Mouse (Mus musculus) forebrain, embryonic 16.5 days (tissue): ENCODE data around the gene Dnmt3l. TPM values are rescaled to one million over a fixed set of nuclear protein-coding genes. Genes with fewer than 3 reads are reported as not detected.

Experiments
- ATAC-seq: fragments of 200-750 bp; cut with Nextera tagmentation; 2 replicates; pipeline ENCODE4 v1.8.0; 2017; ENCODE audit warnings: mild to moderate bottlenecking, moderate library complexity
- H3K27ac ChIP-seq: fragments of 300-500 bp; sonication (generic); 2 replicates; pipeline ENCODE4 v1.5.1; 2014; ENCODE audit warnings: low read length, control low read depth
- H3K27me3 ChIP-seq: fragments of 300-500 bp; sonication (generic); replicated peaks from 2 replicates; pipeline ENCODE4 v1.6.1; 2014; ENCODE audit warnings: low read length; ENCODE audit not compliant: control insufficient read depth, insufficient read depth
- H3K36me3 ChIP-seq: fragments of 300-500 bp; sonication (generic); 2 replicates; pipeline ENCODE4 v1.6.1; 2014; ENCODE audit not compliant: control insufficient read depth, insufficient read depth
- H3K4me1 ChIP-seq: fragments of 300-500 bp; sonication (generic); replicated peaks from 2 replicates; pipeline ENCODE4 v1.6.1; 2014; ENCODE audit warnings: low read length; ENCODE audit not compliant: control insufficient read depth, insufficient read depth
- H3K4me2 ChIP-seq: fragments of 300-500 bp; sonication (generic); 2 replicates; pipeline ENCODE4 v1.6.1; 2014; ENCODE audit warnings: mild to moderate bottlenecking, low read length, control low read depth
- H3K4me3 ChIP-seq: fragments of 300-500 bp; sonication (generic); replicated peaks from 2 replicates; pipeline ENCODE4 v1.5.1; 2014; ENCODE audit warnings: mild to moderate bottlenecking, low read length, control low read depth
- H3K9ac ChIP-seq: fragments of 300-500 bp; sonication (generic); replicated peaks from 2 replicates; pipeline ENCODE4 v1.6.1; 2014; ENCODE audit warnings: low read depth, low read length, control low read depth
- H3K9me3 ChIP-seq: fragments of 300-500 bp; sonication (generic); 2 replicates; pipeline ENCODE4 v1.6.1; 2016; ENCODE audit warnings: low read length; ENCODE audit not compliant: control insufficient read depth
- WGBS: fragments of 180-500 bp; shearing (Covaris S2); extraction: QIAGEN DNeasy Blood & Tissue Kit; methylation state at CpG from one replicate; pipeline ENCODE4 v1.1.7; 2014; 5-methylcytosine and 5-hydroxymethylcytosine counted together
- polyA plus RNA-seq: library from polyadenylated mRNA; unstranded; fragments of >200 nt; fragmentation: Nextera tagmentation; extraction: Ambion mirVana; gene quantifications from 2 replicates; pipeline ENCODE4 v1.2.1, GENCODE M21; 2015

Gene Dnmt3l
- not detected in 2 replicates for polyA plus RNA-seq

DNA sequence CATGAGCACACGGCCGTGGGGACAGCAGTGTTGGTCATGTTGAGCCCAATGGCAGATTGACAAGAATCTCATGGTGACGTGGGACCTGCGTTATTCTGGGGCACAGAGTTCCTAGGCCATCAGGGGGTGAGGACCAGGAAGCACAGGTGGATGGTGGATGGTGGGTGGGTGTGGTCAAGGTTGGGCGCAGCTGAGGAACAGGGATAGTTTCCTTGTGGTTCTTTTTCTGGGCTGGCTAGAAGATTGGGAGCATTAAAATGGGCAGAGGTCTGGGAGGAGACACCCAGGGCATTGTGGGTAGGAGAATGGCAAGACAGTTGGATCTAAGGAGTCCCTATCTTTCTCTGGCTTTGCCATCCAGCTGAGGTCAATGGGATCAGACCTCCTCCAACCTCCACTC is at the start of gene Dnmt3l:
Dnmt3l (plus strand) TSS at position 301 of the 400 bp plus-strand sequence.
- 96% methylated on average over 5 of the region's 5 CpGs for WGBS
- Histone ChIP-seq H3K9ac (no peak within 1 kb of the TSS), H3K4me3 (no peak within 1 kb of the TSS), H3K36me3 (no peaks in the 10 kb centered on the region), H3K4me1 (peaks cover 8% of the 10 kb centered on the region), H3K27me3 (no peaks in the 10 kb centered on the region), H3K27ac (no peak within 1 kb of the TSS), H3K9me3 (no peaks in the 10 kb centered on the region), H3K4me2 (no peak within 1 kb of the TSS)
- ATAC-seq: no peak

DNA sequence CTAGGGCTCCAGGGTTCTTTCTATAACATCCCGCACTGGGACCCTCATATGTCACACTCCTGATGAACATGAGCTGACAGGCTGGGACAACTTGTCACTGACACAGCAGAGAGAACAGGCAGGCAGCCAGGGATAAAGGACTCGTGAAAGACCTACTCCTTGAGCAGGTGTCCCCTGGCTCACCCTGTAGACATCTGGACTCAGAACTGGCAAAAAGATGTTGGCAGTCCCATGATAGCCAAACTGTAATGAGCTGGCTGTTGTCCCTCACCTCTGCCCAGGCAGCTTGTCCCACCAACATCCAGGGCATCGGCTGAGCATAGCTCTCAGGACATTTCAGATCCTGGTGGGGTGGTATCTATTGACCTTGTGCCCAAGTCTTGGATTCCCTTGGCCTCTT is 46.1 kb upstream of the Dnmt3l start:
- no peak overlapping the region for H3K4me2 ChIP-seq
- H3K4me1 ChIP-seq: no peaks in the 10 kb centered on the region
- H3K9ac ChIP-seq: no peak overlapping the region
- ATAC-seq: no peak
- no peaks in the 10 kb centered on the region for H3K27me3 ChIP-seq
- peaks cover 34% of the 10 kb centered on the region for H3K36me3 ChIP-seq
- WGBS: 89% methylated on average over 3 of the region's 3 CpGs
- no peak overlapping the region for H3K4me3 ChIP-seq
- no peak overlapping the region for H3K27ac ChIP-seq
- H3K9me3 ChIP-seq: no peaks in the 10 kb centered on the region

DNA sequence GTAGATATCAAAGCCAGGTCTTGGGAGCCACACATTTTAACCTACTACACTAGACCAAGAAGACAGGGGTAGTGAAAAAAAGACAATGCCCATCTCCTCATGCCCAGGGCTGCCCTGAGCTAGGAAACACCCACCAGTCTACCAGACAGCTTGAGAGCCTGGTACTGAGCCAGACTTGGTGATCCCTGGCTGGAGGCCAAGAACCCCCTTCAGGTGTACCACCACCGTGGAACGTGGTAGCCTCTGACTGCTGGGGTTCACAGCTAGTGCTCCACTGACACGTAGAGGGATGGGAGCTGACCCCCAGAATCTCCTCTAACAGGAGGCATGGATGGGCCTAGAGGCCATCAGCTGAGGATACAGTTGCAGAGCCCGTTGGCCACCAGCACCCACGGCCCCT is 41.5 kb upstream of the Dnmt3l start:
- no peak overlapping the region for H3K9ac ChIP-seq
- peaks cover 22% of the 10 kb centered on the region for H3K36me3 ChIP-seq
- no peaks in the 10 kb centered on the region for H3K9me3 ChIP-seq
- WGBS: 95% methylated on average over 5 of the region's 5 CpGs
- no peaks in the 10 kb centered on the region for H3K4me1 ChIP-seq
- H3K4me2 ChIP-seq: no peak overlapping the region
- no peaks in the 10 kb centered on the region for H3K27me3 ChIP-seq
- H3K4me3 ChIP-seq: no peak overlapping the region
- ATAC-seq: no peak
- H3K27ac ChIP-seq: no peak overlapping the region

DNA sequence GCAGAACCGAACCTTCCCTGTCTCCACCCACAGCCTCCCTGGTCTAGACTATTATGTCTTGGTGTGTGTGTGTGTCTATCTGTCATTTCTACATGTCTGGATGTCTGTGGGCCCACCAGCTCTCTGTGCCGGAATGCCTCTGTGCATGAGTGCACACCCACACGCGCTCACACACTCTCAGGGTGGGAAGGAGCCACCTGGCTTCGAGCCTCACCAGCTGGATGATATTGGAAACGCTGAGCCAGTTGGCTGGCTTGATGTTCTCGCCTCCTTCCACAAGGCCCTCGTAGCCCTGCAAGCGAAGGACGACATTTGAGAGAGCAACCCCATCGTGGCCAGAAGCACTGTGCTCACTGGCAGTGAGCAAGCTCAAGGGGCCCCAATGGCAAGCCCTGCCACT is 40.0 kb upstream of the Dnmt3l start:
- no peak overlapping the region for H3K27ac ChIP-seq
- 84% methylated on average over 11 of the region's 11 CpGs for WGBS
- no peak overlapping the region for H3K4me3 ChIP-seq
- ATAC-seq: peak; percentile 19; the same call in 1 of the 2 replicates
- no peak overlapping the region for H3K9ac ChIP-seq
- no peaks in the 10 kb centered on the region for H3K9me3 ChIP-seq
- peaks cover 17% of the 10 kb centered on the region for H3K36me3 ChIP-seq
- H3K4me2 ChIP-seq: no peak overlapping the region
- H3K27me3 ChIP-seq: no peaks in the 10 kb centered on the region
- peaks cover 6% of the 10 kb centered on the region for H3K4me1 ChIP-seq

DNA sequence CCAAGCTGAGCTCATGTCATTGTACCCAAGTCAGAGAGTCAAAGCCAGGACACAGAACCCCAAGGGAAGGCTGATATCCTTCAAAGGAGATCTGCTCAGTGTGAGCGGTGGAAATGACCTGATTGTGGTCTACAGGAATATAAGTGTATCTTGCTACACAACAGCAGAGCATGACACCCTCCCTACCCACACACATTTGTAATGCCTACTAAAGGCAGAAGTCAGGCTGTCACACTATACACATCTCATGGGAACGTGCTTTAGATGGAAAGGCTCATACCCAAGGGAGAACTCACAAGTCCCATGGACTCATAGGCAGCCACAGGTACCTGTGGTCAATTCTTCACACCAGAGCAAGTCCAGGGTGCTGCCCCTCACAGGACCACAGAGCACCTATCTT is 39.4 kb upstream of the Dnmt3l start:
- Histone ChIP-seq H3K27me3 (no peaks in the 10 kb centered on the region), H3K36me3 (peaks cover 17% of the 10 kb centered on the region), H3K4me1 (peaks cover 11% of the 10 kb centered on the region), H3K9me3 (no peaks in the 10 kb centered on the region), H3K9ac (no peak overlapping the region), H3K4me2 (no peak overlapping the region), H3K4me3 (no peak overlapping the region), H3K27ac (no peak overlapping the region)
- ATAC-seq: no peak
- 90% methylated on average over 2 of the region's 2 CpGs for WGBS

DNA sequence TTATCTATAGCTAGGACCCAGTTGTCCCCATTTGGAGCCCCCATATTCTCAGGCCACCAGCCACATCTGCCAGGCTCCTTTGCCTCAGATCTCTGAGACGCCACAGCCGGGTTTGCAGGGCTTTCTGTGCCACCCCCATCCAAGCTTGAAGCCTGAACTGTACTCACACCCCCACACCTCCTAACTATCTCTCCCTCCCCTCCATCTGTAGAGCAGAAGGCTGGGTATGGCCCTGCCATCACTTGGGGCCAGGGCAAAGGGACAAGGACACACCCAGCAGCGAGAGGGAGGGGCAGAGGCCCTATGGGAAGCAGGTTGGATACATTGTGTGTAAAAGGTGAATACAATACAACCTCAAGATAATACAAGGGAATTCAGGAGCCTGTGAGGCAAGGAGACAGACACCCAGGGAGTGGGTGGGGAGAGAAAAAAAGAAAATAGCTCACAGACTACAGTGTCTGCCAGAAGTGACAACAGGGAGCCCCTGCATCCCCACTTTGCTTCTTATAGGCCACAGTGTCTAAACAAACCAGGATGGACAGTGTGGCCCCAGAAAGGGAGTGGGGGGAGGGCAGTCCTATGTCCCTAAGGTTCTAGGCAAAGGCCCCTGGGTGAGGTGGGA is 37.2 kb upstream of the Dnmt3l start:
- Histone ChIP-seq H3K9ac (no peak overlapping the region), H3K9me3 (no peaks in the 10 kb centered on the region), H3K4me1 (peaks cover 29% of the 10 kb centered on the region), H3K36me3 (peaks cover 12% of the 10 kb centered on the region), H3K4me3 (no peak overlapping the region), H3K4me2 (no peak overlapping the region), H3K27me3 (no peaks in the 10 kb centered on the region), H3K27ac (no peak overlapping the region)
- ATAC-seq: no peak
- WGBS: 88% methylated on average over 3 of the region's 3 CpGs

DNA sequence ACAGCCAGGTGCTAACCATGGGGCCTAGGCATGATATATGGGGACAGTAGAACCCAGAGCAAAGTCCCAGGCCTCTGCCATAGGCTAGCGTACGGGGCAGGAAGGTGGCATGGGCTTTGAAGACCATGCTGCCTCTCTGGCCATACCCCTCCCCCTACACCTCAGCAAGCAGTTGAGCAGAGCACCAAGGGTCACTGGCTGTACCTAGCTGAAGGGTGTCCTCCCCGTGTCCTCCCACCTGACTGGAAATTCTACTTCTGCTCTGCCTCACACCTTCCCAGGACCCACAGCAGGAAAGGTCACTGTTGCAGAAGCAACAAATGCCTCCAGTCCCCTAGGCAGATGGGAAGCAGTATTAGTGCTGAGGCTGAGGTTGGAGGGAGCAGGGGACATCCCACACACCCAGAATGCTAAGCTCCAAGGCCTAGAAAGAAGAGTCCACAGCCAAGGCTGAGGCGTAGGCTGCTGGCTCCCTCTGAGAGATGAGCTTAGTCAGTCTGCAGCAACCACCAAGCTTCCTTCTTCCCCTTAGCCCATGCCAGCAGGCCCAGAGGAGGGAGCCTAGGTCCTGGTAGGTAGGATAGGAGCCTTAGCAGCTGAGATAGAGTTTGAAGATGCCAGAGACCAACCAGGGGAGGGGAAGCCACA is 35.8 kb upstream of the Dnmt3l start:
- ATAC-seq: no peak
- no peaks in the 10 kb centered on the region for H3K27me3 ChIP-seq
- H3K9ac ChIP-seq: no peak overlapping the region
- 91% methylated on average over 4 of the region's 4 CpGs for WGBS
- no peaks in the 10 kb centered on the region for H3K9me3 ChIP-seq
- peaks cover 3% of the 10 kb centered on the region for H3K36me3 ChIP-seq
- H3K4me2 ChIP-seq: no peak overlapping the region
- no peak overlapping the region for H3K4me3 ChIP-seq
- H3K27ac ChIP-seq: no peak overlapping the region
- peaks cover 33% of the 10 kb centered on the region for H3K4me1 ChIP-seq

DNA sequence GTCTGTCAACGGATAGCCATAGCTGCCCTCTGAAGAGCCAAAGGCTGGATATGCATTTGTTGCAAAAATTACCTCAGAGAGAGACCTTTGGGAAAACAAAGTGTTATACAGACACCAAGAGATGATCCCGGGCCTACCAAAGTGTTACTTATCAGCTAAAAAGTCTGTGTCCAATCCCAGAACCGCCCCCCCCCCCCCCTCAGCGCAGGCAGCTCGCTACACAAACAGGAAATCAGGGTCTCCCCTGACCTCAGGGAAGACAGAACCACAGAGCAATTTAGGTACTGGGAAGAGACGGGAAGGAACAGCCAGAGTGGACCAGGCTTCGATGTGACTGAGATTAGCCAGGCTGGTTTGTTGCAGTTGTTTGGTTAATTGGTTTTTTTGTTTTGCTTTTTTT is 34.5 kb upstream of the Dnmt3l start:
- Histone ChIP-seq H3K36me3 (no peaks in the 10 kb centered on the region), H3K27me3 (no peaks in the 10 kb centered on the region), H3K9ac (no peak overlapping the region; the same call in 1 of the 2 replicates), H3K4me1 (peaks cover 33% of the 10 kb centered on the region), H3K27ac (no peak overlapping the region), H3K9me3 (no peaks in the 10 kb centered on the region), H3K4me2 (no peak overlapping the region), H3K4me3 (no peak overlapping the region)
- 48% methylated on average over 7 of the region's 7 CpGs for WGBS
- ATAC-seq: no peak

DNA sequence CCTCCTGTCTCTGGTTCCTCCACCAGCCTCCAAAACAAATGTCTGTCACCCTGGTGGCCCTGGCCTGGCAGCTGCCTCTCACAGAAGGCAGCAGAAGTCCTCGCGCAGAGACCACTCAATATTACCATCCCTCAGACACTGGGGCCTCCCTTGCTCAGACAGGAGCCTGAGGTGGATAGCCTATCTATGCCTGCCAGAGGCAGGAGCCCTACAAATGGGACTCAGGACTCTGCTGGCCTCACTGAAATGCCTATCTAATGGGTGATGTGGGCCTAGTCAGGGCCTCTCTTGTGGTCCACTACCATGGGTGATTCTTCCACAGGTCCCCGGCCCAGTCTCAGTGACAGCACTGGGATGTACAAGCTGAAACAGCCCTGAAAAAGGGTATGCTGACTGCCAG is 33.6 kb upstream of the Dnmt3l start:
- Histone ChIP-seq H3K4me2 (peak overlapping the region; percentile 82), H3K36me3 (no peaks in the 10 kb centered on the region), H3K27ac (no peak overlapping the region), H3K4me3 (no peak overlapping the region; the same call in 1 of the 2 replicates), H3K4me1 (peaks cover 33% of the 10 kb centered on the region), H3K9me3 (no peaks in the 10 kb centered on the region), H3K27me3 (no peaks in the 10 kb centered on the region), H3K9ac (peak overlapping the region; percentile 80)
- WGBS: 82% methylated on average over 3 of the region's 3 CpGs
- ATAC-seq: no peak
